Mouse (Mus musculus) heart, postnatal 25 days (tissue): ENCODE data around the gene Lta. TPM values are rescaled to one million over a fixed set of nuclear protein-coding genes. Genes with fewer than 3 reads are reported as not detected.

Experiments
- DNase-seq: peaks from one replicate; pipeline ENCODE4 v3.0.0; 2022; ENCODE audit warnings: low spot score
- intact Hi-C: fragments of 180-260 bp; cut with DNase I; formaldehyde crosslinking; loops from one replicate; pipeline ENCODE4 v1.15.1; 2025
- total RNA-seq, 2 experiments: library from RNA; stranded (reverse); gene quantifications; 2 replicates each; pipeline ENCODE4 v1.2.3; 2021

Lta gene
- total RNA-seq: not detected

DNA sequence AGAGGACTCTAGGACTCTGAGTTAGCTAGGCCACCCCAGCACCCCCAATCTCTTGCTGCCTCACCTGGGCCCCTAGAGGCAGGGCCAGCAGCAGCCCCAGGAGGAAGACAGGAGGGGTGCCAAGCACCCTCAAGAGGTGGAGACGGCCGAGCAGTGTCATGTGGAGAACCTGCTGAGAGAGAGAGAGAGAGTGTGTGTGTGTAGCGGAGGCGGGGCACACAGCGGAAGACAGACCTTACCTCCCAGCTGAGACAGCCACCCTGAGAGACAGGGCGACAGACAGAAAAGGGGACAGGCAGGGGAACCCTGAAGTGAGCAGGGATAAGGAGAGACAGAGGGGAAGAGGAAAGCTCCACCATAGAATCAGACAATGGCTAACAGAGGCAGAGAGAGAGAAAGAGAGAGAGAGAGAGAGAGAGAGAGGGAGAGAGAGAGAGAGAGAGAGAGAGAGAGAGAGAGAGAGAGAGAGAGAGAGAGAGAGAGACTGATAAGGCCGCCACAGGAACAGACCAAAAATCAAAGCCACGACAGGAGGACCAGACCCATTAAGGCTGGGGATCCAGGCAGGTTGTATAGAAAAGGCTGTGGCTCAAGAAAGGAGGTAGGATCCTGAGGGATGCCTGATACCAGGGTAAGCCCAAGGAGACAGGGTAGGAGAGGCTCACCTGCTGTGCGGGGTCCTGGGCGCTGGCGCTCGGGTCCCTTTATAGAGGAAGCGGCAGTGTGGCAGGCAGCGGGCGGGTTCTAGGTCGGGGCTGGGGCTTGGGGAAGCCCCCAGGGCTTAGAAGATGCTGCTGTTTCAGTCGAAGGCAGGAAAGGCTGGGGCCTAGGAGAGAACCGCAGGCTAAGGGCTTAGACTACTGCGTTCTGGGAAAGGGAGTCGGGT, at the start of gene Lta:
Gene Lta, minus strand, starts transcription at position 858 of the 886 bp plus-strand sequence.
- DNase-seq: no peak
- intact Hi-C loops: no loop called here

DNA sequence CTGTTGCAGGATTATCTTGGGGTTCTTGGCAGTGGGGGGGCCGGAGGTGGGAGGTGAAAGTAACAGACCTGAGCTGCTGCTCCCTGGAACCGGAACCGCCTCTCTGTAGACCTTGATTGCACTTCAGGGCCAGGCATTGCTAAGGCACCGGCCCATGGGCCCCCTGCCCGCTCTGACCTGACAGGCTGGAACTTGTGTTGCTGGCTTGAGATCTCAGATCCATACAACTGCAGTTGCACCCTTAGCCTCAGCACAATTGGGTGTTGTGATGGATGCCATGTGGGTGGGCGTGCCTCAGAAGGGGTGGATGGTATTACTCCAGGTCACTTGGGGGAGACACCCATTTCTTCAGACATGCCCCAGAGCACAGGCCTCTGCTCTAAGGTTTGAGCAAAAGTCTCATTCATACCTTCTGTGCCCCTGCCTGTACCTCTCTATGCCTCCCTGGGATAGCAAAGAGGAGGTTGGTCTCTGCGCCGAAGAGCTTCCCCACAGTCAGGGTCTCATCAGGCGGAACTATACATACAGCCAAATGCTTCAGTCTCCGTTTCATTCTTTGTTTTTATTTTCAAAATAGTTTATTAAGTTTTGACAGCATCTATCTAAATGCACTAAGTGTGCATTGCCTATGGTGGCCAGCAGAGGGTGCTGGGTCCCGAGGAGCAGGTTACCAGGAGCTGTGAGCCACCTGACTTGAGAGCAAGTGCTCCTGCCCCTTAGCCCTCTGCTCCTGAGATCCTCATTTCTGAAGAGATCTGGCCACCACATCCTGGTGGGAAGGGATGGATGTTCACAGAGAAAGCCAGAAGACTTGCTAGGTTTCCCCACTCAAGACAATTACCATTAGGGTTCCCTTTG, 49.3 kb upstream of the Lta start:
- DNase-seq: no peak
- intact Hi-C loops: loop anchor here (5.0 kb wide), 1 partner anchor 38 kb away; no protein-coding TSS in a partner anchor

GRCm38 (mm10) chr17:35253293-35254093, 48.3 kb upstream of the Lta start:
- intact Hi-C loops: no loop called here
- DNase-seq: no peak

DNA sequence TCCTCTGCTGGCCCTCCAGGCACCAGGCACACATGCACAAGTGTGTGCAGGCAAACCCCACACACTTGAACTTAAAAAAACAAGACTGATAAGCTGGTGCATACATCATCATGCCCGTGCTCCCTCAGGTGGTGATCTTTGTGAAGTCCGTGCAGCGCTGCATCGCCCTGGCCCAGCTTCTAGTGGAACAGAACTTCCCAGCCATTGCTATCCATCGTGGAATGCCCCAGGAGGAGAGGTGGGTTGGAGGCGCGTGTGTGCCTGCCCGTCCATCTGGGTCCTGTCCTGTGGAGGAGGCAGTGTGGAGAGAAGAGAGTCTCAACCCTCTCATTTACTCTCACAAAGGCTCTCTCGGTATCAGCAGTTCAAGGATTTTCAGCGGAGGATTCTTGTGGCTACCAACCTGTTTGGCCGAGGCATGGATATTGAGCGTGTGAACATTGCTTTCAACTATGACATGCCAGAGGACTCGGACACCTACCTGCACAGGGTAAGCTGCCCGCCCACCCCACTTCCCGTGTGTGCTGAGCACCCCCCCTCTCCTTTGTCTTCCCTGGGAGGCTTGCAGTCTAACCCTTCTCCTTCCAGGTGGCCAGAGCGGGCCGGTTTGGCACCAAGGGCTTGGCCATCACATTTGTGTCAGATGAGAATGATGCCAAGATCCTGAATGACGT, 47.6 kb upstream of the Lta start:
- no peak for DNase-seq

GRCm38 (mm10) chr17:35251981-35252380, 46.8 kb upstream of the Lta start:
- DNase-seq: no peak
- intact Hi-C loops: no loop called here

More for the DNA sequence above, 47.6 kb upstream of the Lta start:
- intact Hi-C loops: no loop called here

DNA sequence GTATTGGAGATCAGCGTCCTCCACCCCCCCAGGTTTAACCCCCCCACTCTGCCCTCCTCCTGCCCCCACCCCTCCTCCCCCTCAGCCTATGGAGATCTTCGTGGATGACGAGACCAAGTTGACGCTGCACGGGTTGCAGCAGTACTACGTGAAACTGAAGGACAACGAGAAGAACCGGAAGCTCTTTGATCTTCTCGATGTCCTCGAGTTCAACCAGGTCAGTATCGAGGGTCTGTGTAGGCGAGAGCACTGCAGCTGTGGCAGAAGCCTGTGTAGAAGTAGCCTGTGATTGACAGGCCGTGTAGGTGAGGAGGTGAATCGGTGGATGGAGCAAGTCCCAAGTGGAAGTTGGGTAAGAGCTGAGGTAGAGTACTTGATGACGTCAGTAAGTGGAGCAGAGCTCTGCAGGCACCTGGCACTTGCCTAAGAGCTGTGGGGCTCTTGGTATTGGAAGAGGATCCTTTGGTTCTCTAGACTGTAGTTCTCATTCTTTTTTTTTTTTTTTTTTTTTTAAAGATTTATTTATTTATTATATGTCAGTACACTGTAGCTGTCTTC, 46.1 kb upstream of the Lta start:
- intact Hi-C loops: no loop called here
- no peak for DNase-seq

GRCm38 (mm10) chr17:35250348-35251120, 45.4 kb upstream of the Lta start:
- DNase-seq: no peak
- intact Hi-C loops: no loop called here

DNA sequence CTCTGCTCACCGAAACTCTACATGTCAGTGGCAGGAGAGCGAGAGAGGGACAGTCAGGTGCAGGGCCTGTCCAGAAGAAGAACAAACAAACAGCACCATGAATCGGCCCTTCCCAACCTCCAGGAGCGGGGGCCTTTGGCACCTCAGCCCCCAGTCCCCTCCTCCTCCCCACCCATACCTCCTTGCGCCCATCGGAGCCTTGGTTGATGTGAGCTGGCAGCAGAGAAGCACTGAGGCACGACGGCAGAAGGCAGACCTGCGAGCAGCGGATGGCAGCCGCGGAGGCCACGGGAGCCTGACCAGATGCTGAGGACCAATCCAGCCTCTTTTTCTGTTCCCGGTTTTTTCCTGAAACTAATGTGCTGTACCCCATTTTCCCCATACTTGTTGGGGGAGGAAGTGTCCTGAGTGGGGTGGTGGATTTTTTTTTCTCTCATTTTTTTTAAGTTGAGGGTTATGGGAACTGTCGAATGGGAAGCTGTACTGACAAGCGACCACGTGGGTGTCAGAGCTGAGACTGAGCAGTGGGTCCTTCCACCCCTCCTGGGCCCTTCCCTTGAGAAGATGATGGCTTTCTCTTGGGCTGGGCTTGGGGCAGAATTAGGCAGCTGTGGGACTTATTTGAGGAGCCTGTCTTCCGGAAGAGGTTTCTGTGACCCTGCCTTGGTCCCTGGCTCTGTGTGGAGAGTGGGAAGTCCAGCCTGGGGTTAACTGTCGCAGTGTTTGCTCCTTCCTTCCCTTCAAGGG, 44.5 kb upstream of the Lta start:
- no peak for DNase-seq
- intact Hi-C loops: no loop called here

DNA sequence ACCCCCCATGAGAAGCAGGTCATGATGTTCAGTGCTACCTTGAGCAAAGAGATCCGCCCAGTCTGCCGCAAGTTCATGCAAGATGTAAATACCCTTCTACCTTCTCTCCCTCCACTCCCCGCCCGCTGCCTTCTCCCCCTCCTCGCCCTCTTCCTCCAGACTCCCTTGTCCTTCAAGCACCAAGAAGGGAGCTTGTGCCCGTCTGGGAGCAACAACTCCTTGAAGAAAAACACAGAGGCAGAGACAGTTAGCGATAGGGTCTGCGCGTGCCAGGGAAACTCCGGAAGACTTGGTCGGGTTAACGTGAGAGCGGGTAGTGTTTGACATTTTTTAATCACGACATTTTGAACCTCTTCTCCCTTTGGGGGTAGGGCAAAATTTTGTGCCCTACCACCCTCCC, 43.8 kb upstream of the Lta start:
- intact Hi-C loops: no loop called here
- DNase-seq: no peak

DNA sequence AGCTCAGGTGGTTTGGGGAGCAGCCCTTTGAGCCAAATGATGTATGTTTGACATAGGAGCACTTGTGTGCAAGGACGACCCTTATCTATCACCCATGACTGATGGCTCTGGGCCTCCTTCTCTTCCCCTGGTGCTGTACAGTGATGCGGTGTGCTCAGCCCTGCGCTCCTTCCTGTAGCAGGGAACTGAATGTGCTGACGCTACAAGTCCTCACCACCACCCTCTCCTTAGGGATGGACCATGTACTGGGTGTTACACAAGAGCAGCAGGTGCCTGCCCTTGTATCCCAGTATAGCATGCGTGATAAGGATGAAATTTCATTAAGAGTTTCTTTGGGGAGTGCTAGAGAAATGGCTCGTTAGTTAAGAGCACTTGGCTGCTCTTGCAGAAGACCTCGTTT, 42.0 kb upstream of the Lta start:
- intact Hi-C loops: loop anchor here (2.0 kb wide), 1 partner anchor 60 kb away; no protein-coding TSS in a partner anchor
- no peak for DNase-seq

GRCm38 (mm10) chr17:35245731-35246623, 40.8 kb upstream of the Lta start:
- no peak for DNase-seq

GRCm38 (mm10) chr17:35244999-35245398, 39.8 kb upstream of the Lta start:
- no peak for DNase-seq
- intact Hi-C loops: no loop called here

More at GRCm38 (mm10) chr17:35245731-35246623, 40.8 kb upstream of the Lta start:
- intact Hi-C loops: loop anchor here (2.0 kb wide), 1 partner anchor 61 kb away; no protein-coding TSS in a partner anchor

GRCm38 (mm10) chr17:35243086-35243485, 37.9 kb upstream of the Lta start:
- no peak for DNase-seq
- intact Hi-C loops: no loop called here

- intact Hi-C loops: no loop called here
- DNase-seq: no peak
These were observed 37.1 kb upstream of the Lta start for GRCm38 (mm10) chr17:35242015-35242941.

DNA sequence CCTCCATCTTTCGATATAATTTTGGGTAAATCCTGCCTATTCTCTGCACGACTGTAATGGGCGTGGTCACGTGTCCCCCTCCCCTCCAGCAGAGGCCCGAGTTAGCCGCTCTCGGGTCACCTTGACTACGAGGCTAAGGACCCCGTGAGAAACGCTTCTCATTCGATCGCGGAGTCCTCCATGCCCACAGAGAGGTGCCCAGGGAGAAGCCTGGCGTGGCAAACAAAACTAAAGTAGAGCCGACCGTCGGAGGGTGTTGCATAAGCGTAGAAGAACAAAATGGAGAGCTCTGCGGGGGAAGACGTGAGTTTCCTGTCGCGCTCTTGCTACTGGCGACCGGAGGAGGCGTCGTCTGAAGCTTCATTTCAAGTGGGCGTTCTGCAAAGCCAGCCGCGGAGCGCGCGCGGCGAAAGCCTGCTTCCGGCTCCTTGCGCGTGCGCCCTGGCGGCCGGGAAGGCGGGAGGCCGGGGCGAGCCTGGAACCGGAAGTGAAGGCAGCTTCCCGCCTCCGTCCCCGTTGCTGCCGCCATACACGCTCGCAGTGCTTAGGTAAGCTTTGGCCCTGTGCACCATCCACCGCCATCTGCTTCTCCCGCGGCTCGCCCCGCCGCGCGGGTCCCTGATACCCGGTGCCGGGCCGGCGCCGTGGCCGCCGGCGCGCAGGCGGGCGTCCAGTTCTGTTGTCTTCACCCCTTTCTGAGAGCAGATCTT, 36.3 kb upstream of the Lta start, which contains the start of gene Ddx39b:
Gene Ddx39b, plus strand, starts transcription at position 442 of the 710 bp plus-strand sequence.
- DNase-seq: peak; percentile 94
- intact Hi-C loops: no loop called here
